Mouse (Mus musculus) heart, postnatal 0 days (tissue): Measurements from ENCODE around the gene Yeats4. TPM values are rescaled to one million over a fixed set of nuclear protein-coding genes. Genes with fewer than 3 reads are reported as not detected.
A peak's percentile ranks its signal among the peaks of the same experiment; 100 is the strongest.

Source experiments
- ATAC-seq: fragments of 200-750 bp; cut with Nextera tagmentation; 2 replicates; pipeline ENCODE4 v1.8.0; 2017; ENCODE audit warnings: low read depth, moderate number of reproducible peaks, moderate library complexity; ENCODE audit not compliant: insufficient read depth
- DNase-seq: peaks from one replicate; pipeline ENCODE4 v3.0.0-alpha.2; 2016; ENCODE audit warnings: low spot score
- H3K27ac ChIP-seq: fragments of 300-500 bp; sonication (generic); 2 replicates; pipeline ENCODE4 v1.5.1; 2014; ENCODE audit warnings: low read depth, mild to moderate bottlenecking
- H3K27me3 ChIP-seq: fragments of 300-500 bp; sonication (generic); 2 replicates; pipeline ENCODE4 v1.6.1; 2014; ENCODE audit warnings: low read length, mixed read lengths; ENCODE audit not compliant: control insufficient read depth, insufficient read depth
- H3K36me3 ChIP-seq: fragments of 300-500 bp; sonication (generic); replicated peaks from 2 replicates; pipeline ENCODE4 v1.6.1; 2014; ENCODE audit warnings: low read length, mixed read lengths; ENCODE audit not compliant: control insufficient read depth, insufficient read depth
- H3K4me1 ChIP-seq: fragments of 300-500 bp; sonication (generic); 2 replicates; pipeline ENCODE4 v1.6.1; 2014; ENCODE audit warnings: antibody characterized with exemption; ENCODE audit not compliant: control insufficient read depth, insufficient read depth
- H3K4me2 ChIP-seq: fragments of 300-500 bp; sonication (generic); 2 replicates; pipeline ENCODE4 v1.6.1; 2014; ENCODE audit warnings: low read depth, mild to moderate bottlenecking, low read length, moderate library complexity
- H3K4me3 ChIP-seq: fragments of 300-500 bp; sonication (generic); 2 replicates; pipeline ENCODE4 v1.5.1; 2014; ENCODE audit warnings: low read depth, low read length
- H3K9ac ChIP-seq: fragments of 300-500 bp; sonication (generic); replicated peaks from 2 replicates; pipeline ENCODE4 v1.6.1; 2014; ENCODE audit warnings: low read depth, low read length, mixed read lengths
- H3K9me3 ChIP-seq: fragments of 300-500 bp; sonication (generic); replicated peaks from 2 replicates; pipeline ENCODE4 v1.6.1; 2016; ENCODE audit warnings: low read length; ENCODE audit not compliant: control insufficient read depth
- CTCF ChIP-seq: IDR thresholded peaks from 2 replicates; pipeline ENCODE4 v1.5.1; 2016; ENCODE audit warnings: antibody characterized with exemption, control low read depth, low read depth
- EP300 ChIP-seq: IDR thresholded peaks from 2 replicates; pipeline ENCODE4 v1.6.1; 2016; ENCODE audit warnings: antibody characterized with exemption, low read depth
- WGBS: fragments of 180-500 bp; shearing (Covaris S2); extraction: QIAGEN DNeasy Blood & Tissue Kit; methylation state at CpG from one replicate; pipeline ENCODE4 v1.1.7; 2014; 5-methylcytosine and 5-hydroxymethylcytosine counted together
- polyA plus RNA-seq: library from polyadenylated mRNA; unstranded; fragments of >200 nt; fragmentation: Nextera tagmentation; extraction: Ambion mirVana; gene quantifications from 2 replicates; pipeline ENCODE4 v1.2.1, GENCODE M21; 2015
- total RNA-seq: library from RNA; depleted of rRNA; stranded (reverse); fragments of >200 nt; gene quantifications from 2 replicates; pipeline ENCODE4 v1.2.3, GENCODE M21; 2014; ENCODE audit warnings: low replicate concordance; rRNA removed

Gene Yeats4
- total RNA-seq = 34.4 and 50.7 TPM in 2 replicates
- 31.1 and 33.6 TPM in 2 replicates for polyA plus RNA-seq

DNA sequence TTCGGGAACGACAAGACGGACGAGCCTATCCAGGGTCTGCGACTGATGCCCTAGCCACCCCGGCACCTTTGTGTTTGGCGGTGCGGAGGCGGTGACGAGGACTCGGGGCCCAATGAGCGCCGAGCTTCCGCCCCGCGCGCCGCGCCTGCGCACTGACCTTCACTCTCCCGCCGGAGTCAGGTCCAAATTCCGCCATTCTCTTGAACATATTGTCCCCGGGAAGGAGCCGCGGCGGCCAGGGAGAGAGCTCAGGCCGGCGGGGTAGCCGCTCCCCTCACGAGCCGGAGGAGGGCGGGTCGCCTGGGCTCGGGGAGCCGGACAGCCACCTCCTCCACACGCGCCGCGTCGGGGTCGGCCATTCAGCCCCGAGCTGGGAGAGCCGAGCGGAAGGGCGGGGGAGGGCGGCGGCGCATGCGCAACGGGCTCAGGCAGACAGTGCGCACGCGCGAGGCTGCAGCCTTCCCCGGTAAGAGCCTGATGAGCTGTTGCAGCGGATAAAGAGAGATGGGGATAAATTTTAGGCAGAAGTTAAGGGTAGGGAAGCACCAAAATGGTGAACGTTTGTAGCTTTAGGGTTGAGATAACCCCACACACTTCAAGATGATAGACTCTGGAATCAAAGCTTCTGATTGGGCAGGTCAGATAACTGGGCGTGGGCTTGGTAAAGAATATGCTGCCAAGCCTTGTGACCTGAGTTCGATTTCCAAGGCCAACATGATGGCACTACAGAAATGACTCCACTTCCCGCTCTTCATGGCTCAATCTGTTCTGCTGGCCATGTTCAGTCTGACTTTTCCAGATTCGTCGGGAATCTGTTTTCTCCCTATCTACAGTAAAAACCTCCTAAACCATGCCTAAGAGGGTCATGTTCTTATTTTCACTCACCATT is at the start of gene Yeats4:
Gene Yeats4, minus strand, starts transcription at position 406 of the 889 bp plus-strand sequence.
- H3K27me3 ChIP-seq = no peaks in the 10 kb centered on the region
- peak; percentile 96 for ATAC-seq
- H3K27ac ChIP-seq = peak within 1 kb of the TSS; percentile 99
- H3K4me1 ChIP-seq = peaks cover 10% of the 10 kb centered on the region; the same call in 1 of the 2 replicates
- peak within 1 kb of the TSS; percentile 88 for H3K4me3 ChIP-seq
- H3K4me2 ChIP-seq = peak within 1 kb of the TSS; percentile 80
- no peaks in the 10 kb centered on the region for H3K9me3 ChIP-seq
- DNase-seq = peak; percentile 88
- peaks cover 34% of the 10 kb centered on the region for H3K36me3 ChIP-seq
- WGBS = 1% methylated on average over 62 of the region's 63 CpGs
- peak within 1 kb of the TSS; percentile 93 for H3K9ac ChIP-seq
- TF ChIP-seq EP300 (no peak), CTCF (no peak)

DNA sequence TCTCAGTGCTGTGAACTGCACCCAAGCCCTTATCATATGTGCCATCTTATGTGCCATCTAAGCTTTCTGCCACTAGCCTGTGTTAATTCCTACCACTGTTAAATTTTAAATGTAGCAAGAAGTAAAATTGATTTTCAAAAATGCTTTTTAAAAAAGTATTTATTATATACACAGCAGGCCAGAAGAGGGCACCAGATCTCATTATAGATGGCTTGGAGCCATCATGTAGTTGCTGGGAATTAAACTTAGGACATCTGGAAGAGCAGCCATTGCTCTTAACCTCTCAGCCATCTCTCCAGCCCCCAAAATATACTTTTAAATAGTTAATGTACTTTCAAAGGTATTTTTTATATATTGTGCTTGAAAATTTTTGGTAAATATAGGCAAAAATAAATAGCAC is 47.7 kb upstream of the Yeats4 start:
- TF ChIP-seq EP300 (no peak), CTCF (peak; percentile 31)
- DNase-seq (no peak), ATAC-seq (no peak)

DNA sequence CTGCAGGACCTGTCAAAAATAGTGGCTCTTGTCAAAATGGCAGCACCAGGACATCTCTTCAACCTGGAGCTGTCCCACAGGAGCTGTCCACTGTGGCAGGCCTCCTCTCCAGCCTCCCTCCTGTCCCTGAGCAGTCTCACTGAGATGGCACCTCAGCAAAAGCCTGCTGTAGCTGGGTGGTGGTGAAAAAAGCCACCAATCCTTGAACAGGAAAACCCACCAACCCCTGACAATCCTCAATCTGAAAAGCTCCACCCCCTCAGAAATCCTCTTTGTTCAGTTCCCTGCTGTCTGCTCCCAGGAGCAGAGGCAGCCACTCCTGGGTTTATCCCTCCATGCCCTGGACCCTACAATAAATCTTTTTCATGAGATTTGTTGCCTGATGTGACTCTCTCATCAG is 35.6 kb upstream of the Yeats4 start:
- Histone ChIP-seq H3K4me3 (no peak overlapping the region), H3K27ac (no peak overlapping the region), H3K9ac (no peak overlapping the region), H3K4me2 (no peak overlapping the region), H3K4me1 (no peaks in the 10 kb centered on the region), H3K27me3 (no peaks in the 10 kb centered on the region), H3K36me3 (no peaks in the 10 kb centered on the region), H3K9me3 (no peaks in the 10 kb centered on the region)
- TF ChIP-seq EP300 (no peak), CTCF (no peak)
- no peak for ATAC-seq
- no peak for DNase-seq

More for the DNA sequence above, 47.7 kb upstream of the Yeats4 start:
- no peaks in the 10 kb centered on the region for H3K4me1 ChIP-seq
- H3K27me3 ChIP-seq = no peaks in the 10 kb centered on the region
- H3K9me3 ChIP-seq = no peaks in the 10 kb centered on the region
- no peak overlapping the region for H3K4me3 ChIP-seq
- no peak overlapping the region for H3K27ac ChIP-seq
- no peak overlapping the region for H3K4me2 ChIP-seq
- H3K36me3 ChIP-seq = no peaks in the 10 kb centered on the region
- no peak overlapping the region for H3K9ac ChIP-seq

DNA sequence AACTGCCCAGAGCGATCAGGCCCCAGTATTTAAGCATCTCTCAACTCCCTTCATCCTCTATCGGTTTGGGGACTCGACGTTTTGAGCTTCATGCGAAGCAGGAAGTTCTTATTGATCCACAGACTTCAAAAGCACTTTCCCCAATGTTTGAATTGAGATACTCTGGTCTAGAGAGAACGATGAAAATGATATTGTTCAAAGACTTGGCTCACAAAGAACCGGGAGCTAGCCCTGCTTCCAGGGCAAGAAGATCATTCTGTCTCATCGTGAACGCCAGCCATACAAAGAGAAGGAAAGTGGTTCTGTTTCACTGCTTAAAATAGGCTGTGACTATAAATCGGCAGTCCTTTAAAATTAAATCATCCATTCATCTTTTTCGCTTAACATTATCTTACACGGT is 14.3 kb upstream of the Yeats4 start, which contains the start of gene 9530003J23Rik:
Gene 9530003J23Rik, minus strand, starts transcription at position 101 of the 400 bp plus-strand sequence.
- H3K9ac ChIP-seq = no peak within 1 kb of the TSS
- H3K9me3 ChIP-seq = no peaks in the 10 kb centered on the region
- no peaks in the 10 kb centered on the region for H3K4me1 ChIP-seq
- H3K4me3 ChIP-seq = no peak within 1 kb of the TSS
- whole genome bisulfite sequencing = 81% methylated on average over 12 of the region's 12 CpGs
- H3K4me2 ChIP-seq = no peak within 1 kb of the TSS
- H3K36me3 ChIP-seq = no peaks in the 10 kb centered on the region
- TF ChIP-seq CTCF (no peak), EP300 (no peak)
- ATAC-seq (no peak), DNase-seq (no peak)
- no peaks in the 10 kb centered on the region for H3K27me3 ChIP-seq
- no peak within 1 kb of the TSS for H3K27ac ChIP-seq

DNA sequence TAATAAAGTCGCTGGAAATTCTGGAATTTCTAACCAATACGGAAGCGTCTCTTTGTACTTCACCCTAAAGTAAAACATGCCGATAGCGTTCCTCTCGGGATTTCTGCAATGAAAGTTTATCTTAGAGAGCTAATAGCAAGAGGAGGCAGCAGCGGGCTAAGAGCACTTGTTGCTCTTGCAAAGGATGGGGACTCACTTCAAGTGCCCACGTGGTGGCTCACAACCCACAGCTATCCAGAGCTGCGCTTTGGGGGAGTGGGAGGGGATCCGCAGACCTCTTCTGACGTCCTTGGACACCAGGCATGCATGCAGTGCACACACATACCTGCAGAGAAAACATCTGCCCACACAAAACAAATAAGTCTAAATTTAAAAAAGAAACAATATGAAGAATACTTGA is 11.6 kb upstream of the Yeats4 start:
- H3K4me2 ChIP-seq = peak overlapping the region; percentile 24
- no peak overlapping the region for H3K4me3 ChIP-seq
- ATAC-seq = no peak
- H3K27ac ChIP-seq = no peak overlapping the region
- no peak overlapping the region for H3K9ac ChIP-seq
- WGBS = 34% methylated on average over 11 of the region's 11 CpGs
- H3K9me3 ChIP-seq = no peaks in the 10 kb centered on the region
- DNase-seq = no peak
- no peaks in the 10 kb centered on the region for H3K27me3 ChIP-seq
- no peaks in the 10 kb centered on the region for H3K36me3 ChIP-seq
- no peaks in the 10 kb centered on the region for H3K4me1 ChIP-seq
- TF ChIP-seq EP300 = no peak
- no peak for TF ChIP-seq CTCF
